Mouse (Mus musculus) hindbrain, embryonic 15.5 days (tissue): ENCODE data around the gene Jazf1. TPM values are rescaled to one million over a fixed set of nuclear protein-coding genes. Genes with fewer than 3 reads are reported as not detected.

Experiments used
- ATAC-seq: fragments of 200-750 bp; cut with Nextera tagmentation; 2 replicates; pipeline ENCODE4 v1.8.0; 2017; ENCODE audit warnings: low read depth, moderate number of reproducible peaks, moderate TSS enrichment; ENCODE audit not compliant: low FRiP score
- H3K27ac ChIP-seq: fragments of 300-500 bp; sonication (generic); replicated peaks from 2 replicates; pipeline ENCODE4 v1.5.1; 2015; ENCODE audit warnings: mild to moderate bottlenecking, inconsistent platforms
- H3K27me3 ChIP-seq: fragments of 300-500 bp; sonication (generic); 2 replicates; pipeline ENCODE4 v1.6.1; 2015; ENCODE audit warnings: control low read depth, inconsistent platforms
- H3K36me3 ChIP-seq: fragments of 300-500 bp; sonication (generic); 2 replicates; pipeline ENCODE4 v1.6.1; 2015; ENCODE audit warnings: control low read depth, inconsistent platforms
- H3K4me1 ChIP-seq: fragments of 300-500 bp; sonication (generic); replicated peaks from 2 replicates; pipeline ENCODE4 v1.6.1; 2015; ENCODE audit warnings: control low read depth, inconsistent platforms
- H3K4me2 ChIP-seq: fragments of 300-500 bp; sonication (generic); 2 replicates; pipeline ENCODE4 v1.6.1; 2015; ENCODE audit warnings: moderate library complexity, mild to moderate bottlenecking, inconsistent platforms
- H3K4me3 ChIP-seq: fragments of 300-500 bp; sonication (generic); 2 replicates; pipeline ENCODE4 v1.5.1; 2015; ENCODE audit warnings: mild to moderate bottlenecking, inconsistent platforms
- H3K9ac ChIP-seq: fragments of 300-500 bp; sonication (generic); 2 replicates; pipeline ENCODE4 v1.6.1; 2015; ENCODE audit warnings: inconsistent platforms
- H3K9me3 ChIP-seq: fragments of 300-500 bp; sonication (generic); 2 replicates; pipeline ENCODE4 v1.6.1; 2016; ENCODE audit warnings: control low read depth, inconsistent platforms
- WGBS: fragments of 180-500 bp; shearing (Covaris S2); methylation state at CpG from one replicate; pipeline ENCODE4 v1.1.7; 2015; 5-methylcytosine and 5-hydroxymethylcytosine counted together
- polyA plus RNA-seq: library from polyadenylated mRNA; unstranded; fragments of >200 nt; fragmentation: Nextera tagmentation; extraction: Ambion mirVana; gene quantifications from 2 replicates; pipeline ENCODE4 v1.2.1, GENCODE M21; 2015

The Jazf1 gene
- polyA plus RNA-seq, 1 experiment from 2014 or later, result 52.4 TPM

- peaks cover 14% of the 10 kb centered on the region for H3K4me1 ChIP-seq
- no peak for ATAC-seq
- WGBS, result 72% methylated on average over 5 of the region's 5 CpGs
- no peaks in the 10 kb centered on the region for H3K9me3 ChIP-seq
- H3K4me2 ChIP-seq, result no peak overlapping the region
- no peak overlapping the region for H3K9ac ChIP-seq
- no peaks in the 10 kb centered on the region for H3K36me3 ChIP-seq
- H3K27ac ChIP-seq, result no peak overlapping the region
- H3K4me3 ChIP-seq, result no peak overlapping the region
- no peaks in the 10 kb centered on the region for H3K27me3 ChIP-seq
Measured at GRCm38 (mm10) chr6:52950371-52950770, 118.1 kb downstream of the Jazf1 start.

GRCm38 (mm10) chr6:52942534-52942933, 125.9 kb downstream of the Jazf1 start:
- no peak for ATAC-seq
- peaks cover 6% of the 10 kb centered on the region; the same call in 1 of the 2 replicates for H3K4me1 ChIP-seq
- H3K27me3 ChIP-seq, result no peaks in the 10 kb centered on the region
- no peak overlapping the region for H3K27ac ChIP-seq
- no peak overlapping the region for H3K4me3 ChIP-seq
- H3K9me3 ChIP-seq, result no peaks in the 10 kb centered on the region
- no peak overlapping the region for H3K9ac ChIP-seq
- H3K4me2 ChIP-seq, result no peak overlapping the region
- 80% methylated on average over 5 of the region's 5 CpGs for WGBS
- H3K36me3 ChIP-seq, result no peaks in the 10 kb centered on the region

- no peaks in the 10 kb centered on the region for H3K27me3 ChIP-seq
- WGBS, result 76% methylated on average over 5 of the region's 5 CpGs
Measured at GRCm38 (mm10) chr6:52942101-52942500, 126.3 kb downstream of the Jazf1 start.

GRCm38 (mm10) chr6:52937916-52938315, 130.5 kb downstream of the Jazf1 start:
- Histone ChIP-seq H3K9ac (no peak overlapping the region), H3K27ac (no peak overlapping the region), H3K9me3 (no peaks in the 10 kb centered on the region), H3K36me3 (no peaks in the 10 kb centered on the region), H3K4me3 (no peak overlapping the region), H3K4me2 (no peak overlapping the region), H3K4me1 (peaks cover 13% of the 10 kb centered on the region), H3K27me3 (no peaks in the 10 kb centered on the region)
- WGBS, result 65% methylated on average over 3 of the region's 3 CpGs
- ATAC-seq, result no peak

More at GRCm38 (mm10) chr6:52942101-52942500, 126.3 kb downstream of the Jazf1 start:
- no peak overlapping the region for H3K4me2 ChIP-seq
- no peak overlapping the region for H3K9ac ChIP-seq
- no peak for ATAC-seq
- no peaks in the 10 kb centered on the region for H3K9me3 ChIP-seq
- no peaks in the 10 kb centered on the region for H3K36me3 ChIP-seq
- peaks cover 6% of the 10 kb centered on the region; the same call in 1 of the 2 replicates for H3K4me1 ChIP-seq
- no peak overlapping the region for H3K4me3 ChIP-seq
- H3K27ac ChIP-seq, result no peak overlapping the region

- H3K9me3 ChIP-seq, result no peaks in the 10 kb centered on the region
- no peaks in the 10 kb centered on the region for H3K27me3 ChIP-seq
- H3K4me3 ChIP-seq, result no peak overlapping the region
- peaks cover 18% of the 10 kb centered on the region for H3K4me1 ChIP-seq
- no peak for ATAC-seq
- no peak overlapping the region for H3K27ac ChIP-seq
- no peak overlapping the region for H3K9ac ChIP-seq
- H3K4me2 ChIP-seq, result no peak overlapping the region
- H3K36me3 ChIP-seq, result no peaks in the 10 kb centered on the region
- 53% methylated on average over 10 of the region's 10 CpGs for WGBS
Measured at GRCm38 (mm10) chr6:52936995-52937394, 131.4 kb downstream of the Jazf1 start.

- Histone ChIP-seq H3K4me3 (no peak overlapping the region), H3K9me3 (no peaks in the 10 kb centered on the region), H3K27me3 (no peaks in the 10 kb centered on the region), H3K36me3 (no peaks in the 10 kb centered on the region), H3K9ac (no peak overlapping the region), H3K27ac (peak overlapping the region; percentile 34; the same call in 1 of the 2 replicates), H3K4me2 (no peak overlapping the region), H3K4me1 (peaks cover 18% of the 10 kb centered on the region)
- ATAC-seq, result no peak
- 91% methylated on average over 6 of the region's 6 CpGs for WGBS
Measured at GRCm38 (mm10) chr6:52934021-52934420, 134.4 kb downstream of the Jazf1 start.

GRCm38 (mm10) chr6:52932603-52933178, 135.7 kb downstream of the Jazf1 start:
- no peaks in the 10 kb centered on the region for H3K36me3 ChIP-seq
- H3K4me1 ChIP-seq, result peaks cover 14% of the 10 kb centered on the region
- ATAC-seq, result peak; percentile 59; the same call in 1 of the 2 replicates
- no peak overlapping the region for H3K4me3 ChIP-seq
- H3K27me3 ChIP-seq, result no peaks in the 10 kb centered on the region
- 0 out of 2 replicates have a peak overlapping the region, but pooled peaks have one; percentile 34 for H3K27ac ChIP-seq
- H3K9me3 ChIP-seq, result no peaks in the 10 kb centered on the region
- no peak overlapping the region for H3K9ac ChIP-seq
- 61% methylated on average over 7 of the region's 7 CpGs for WGBS
- no peak overlapping the region for H3K4me2 ChIP-seq

- Histone ChIP-seq H3K27ac (no peak overlapping the region), H3K4me1 (peaks cover 13% of the 10 kb centered on the region; the same call in 1 of the 2 replicates), H3K36me3 (no peaks in the 10 kb centered on the region), H3K9ac (no peak overlapping the region), H3K9me3 (no peaks in the 10 kb centered on the region), H3K4me2 (no peak overlapping the region), H3K27me3 (no peaks in the 10 kb centered on the region), H3K4me3 (no peak overlapping the region)
- no peak for ATAC-seq
- WGBS, result 90% methylated on average over 12 of the region's 12 CpGs
Measured at GRCm38 (mm10) chr6:52929358-52929757, 139.1 kb downstream of the Jazf1 start.

GRCm38 (mm10) chr6:52926947-52927346, 141.5 kb downstream of the Jazf1 start:
- Histone ChIP-seq H3K27ac (no peak overlapping the region), H3K36me3 (no peaks in the 10 kb centered on the region), H3K9me3 (no peaks in the 10 kb centered on the region), H3K27me3 (no peaks in the 10 kb centered on the region), H3K4me2 (no peak overlapping the region), H3K4me3 (no peak overlapping the region), H3K9ac (no peak overlapping the region), H3K4me1 (no peaks in the 10 kb centered on the region)
- ATAC-seq, result no peak
- WGBS, result 72% methylated on average over 4 of the region's 4 CpGs

- Histone ChIP-seq H3K9me3 (no peaks in the 10 kb centered on the region), H3K4me2 (no peak overlapping the region), H3K4me1 (no peaks in the 10 kb centered on the region), H3K9ac (no peak overlapping the region), H3K4me3 (no peak overlapping the region), H3K36me3 (no peaks in the 10 kb centered on the region), H3K27me3 (no peaks in the 10 kb centered on the region), H3K27ac (no peak overlapping the region)
- no peak for ATAC-seq
- 78% methylated on average over 9 of the region's 9 CpGs for WGBS
Measured at GRCm38 (mm10) chr6:52925458-52926042, 142.9 kb downstream of the Jazf1 start.

GRCm38 (mm10) chr6:52921248-52921647, 147.2 kb downstream of the Jazf1 start:
- Histone ChIP-seq H3K27ac (no peak overlapping the region), H3K4me3 (no peak overlapping the region), H3K4me2 (no peak overlapping the region), H3K4me1 (no peaks in the 10 kb centered on the region), H3K9ac (no peak overlapping the region), H3K9me3 (no peaks in the 10 kb centered on the region), H3K27me3 (no peaks in the 10 kb centered on the region), H3K36me3 (no peaks in the 10 kb centered on the region)
- ATAC-seq, result no peak
- 85% methylated on average over 6 of the region's 6 CpGs for WGBS

- Histone ChIP-seq H3K4me3 (no peak overlapping the region), H3K27me3 (no peaks in the 10 kb centered on the region), H3K4me1 (no peaks in the 10 kb centered on the region), H3K27ac (no peak overlapping the region), H3K9ac (no peak overlapping the region), H3K36me3 (no peaks in the 10 kb centered on the region), H3K4me2 (no peak overlapping the region), H3K9me3 (no peaks in the 10 kb centered on the region)
- ATAC-seq, result no peak
- WGBS, result 91% methylated on average over 6 of the region's 6 CpGs
Measured at GRCm38 (mm10) chr6:52920719-52921118, 147.7 kb downstream of the Jazf1 start.
